Mouse (Mus musculus): ENCODE data around the gene Rps29.

Gene Rps29

DNA sequence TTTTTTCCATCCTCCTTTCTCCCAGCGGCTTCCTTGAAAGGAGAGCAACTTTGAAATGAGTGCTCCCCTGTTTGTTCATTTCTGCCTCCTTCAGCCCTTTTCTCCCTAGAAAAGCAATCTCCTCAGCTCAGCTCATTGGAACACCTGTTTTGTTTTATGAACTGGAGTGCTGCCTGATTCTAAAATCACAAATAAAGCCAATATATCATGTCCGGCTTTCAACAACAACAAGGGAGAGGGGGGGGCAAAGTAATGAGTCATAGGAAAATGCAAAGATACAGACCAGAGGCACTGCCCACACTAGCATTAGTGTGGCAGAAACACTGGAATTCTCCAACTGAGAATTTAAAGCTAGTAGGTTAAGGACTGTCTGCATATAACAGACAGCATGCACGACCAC lies 31.4 kb downstream of the Rps29 start:
- DNase-seq = no peak

GRCm38 (mm10) chr12:69127170-69127569 lies 31.8 kb downstream of the Rps29 start:
- peak in 1 of 2 experiments; percentile 11 for DNase-seq

DNA sequence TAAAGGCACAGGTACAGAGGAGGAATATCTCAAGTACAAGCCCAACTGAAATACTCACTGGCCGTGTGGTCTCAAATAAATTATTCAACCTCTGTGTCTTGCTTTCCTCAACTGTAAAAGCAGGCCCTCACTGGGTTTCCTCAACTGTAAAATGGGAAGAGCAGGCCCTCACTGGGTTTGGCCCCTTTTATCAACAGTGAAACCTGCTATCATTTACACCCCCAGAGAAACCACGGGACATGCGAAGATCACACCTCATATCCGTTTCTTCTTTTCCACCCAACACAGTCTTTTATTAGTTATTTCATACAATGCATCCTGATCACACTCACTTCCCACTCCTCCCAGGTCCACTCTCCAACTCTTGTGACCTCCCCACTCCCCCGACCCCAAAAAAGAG lies 33.9 kb downstream of the Rps29 start:
- no peak for DNase-seq

- no peak for DNase-seq
Measured at GRCm38 (mm10) chr12:69122801-69123200, 36.2 kb downstream of the Rps29 start.

- DNase-seq = no peak
Measured at GRCm38 (mm10) chr12:69119908-69120307, 39.1 kb downstream of the Rps29 start.
